Mouse (Mus musculus) spleen, postnatal 14 days (tissue): Measurements from ENCODE around the gene Klhl8.

Experiments
- DNase-seq, 2 experiments: peaks; one replicate each; pipeline ENCODE4 v3.0.0; 2021 to 2022; ENCODE audit warnings: low spot score in 2 of 2

Klhl8 gene

GRCm38 (mm10) chr5:103846609-103847008, 64.5 kb downstream of the Klhl8 start:
- no peak for DNase-seq

GRCm38 (mm10) chr5:103846154-103846551, 64.9 kb downstream of the Klhl8 start:
- no peak for DNase-seq

GRCm38 (mm10) chr5:103845418-103846153, 65.5 kb downstream of the Klhl8 start:
- no peak for DNase-seq

GRCm38 (mm10) chr5:103843938-103844337, 67.1 kb downstream of the Klhl8 start:
- DNase-seq, result peak in 1 of 2 experiments; percentile 31

- DNase-seq, result no peak
Measured at GRCm38 (mm10) chr5:103839265-103839626, 71.8 kb downstream of the Klhl8 start.

- no peak for DNase-seq
Measured at GRCm38 (mm10) chr5:103838550-103839264, 72.4 kb downstream of the Klhl8 start.

GRCm38 (mm10) chr5:103836148-103836784, 74.8 kb downstream of the Klhl8 start:
- DNase-seq, result no peak

GRCm38 (mm10) chr5:103835471-103836147, 75.5 kb downstream of the Klhl8 start:
- no peak for DNase-seq

- no peak for DNase-seq
Measured at GRCm38 (mm10) chr5:103830886-103831285, 80.2 kb downstream of the Klhl8 start.

GRCm38 (mm10) chr5:103829158-103829557, 81.9 kb downstream of the Klhl8 start:
- no peak for DNase-seq

GRCm38 (mm10) chr5:103828729-103829128, 82.3 kb downstream of the Klhl8 start:
- DNase-seq, result no peak

- DNase-seq, result no peak
Measured at GRCm38 (mm10) chr5:103828304-103828703, 82.8 kb downstream of the Klhl8 start.

GRCm38 (mm10) chr5:103822949-103823348, 88.1 kb downstream of the Klhl8 start:
- no peak for DNase-seq

GRCm38 (mm10) chr5:103821500-103822298, 89.4 kb downstream of the Klhl8 start:
- DNase-seq, result no peak

GRCm38 (mm10) chr5:103821062-103821461, 90.0 kb downstream of the Klhl8 start:
- DNase-seq, result no peak

GRCm38 (mm10) chr5:103819674-103820073, 91.4 kb downstream of the Klhl8 start:
- DNase-seq, result no peak

GRCm38 (mm10) chr5:103818602-103819001, 92.5 kb downstream of the Klhl8 start:
- no peak for DNase-seq

- peak; percentile 53 to 71 for DNase-seq
Measured at GRCm38 (mm10) chr5:103817754-103818153, 93.3 kb downstream of the Klhl8 start.

- no peak for DNase-seq
Measured at GRCm38 (mm10) chr5:103816718-103817117, 94.3 kb downstream of the Klhl8 start.

GRCm38 (mm10) chr5:103815249-103815617, 95.8 kb downstream of the Klhl8 start:
- DNase-seq, result no peak

- no peak for DNase-seq
Measured at GRCm38 (mm10) chr5:103814551-103815248, 96.4 kb downstream of the Klhl8 start.
